Mouse (Mus musculus): Measurements from ENCODE around the gene Trappc6a.

Trappc6a gene

DNA sequence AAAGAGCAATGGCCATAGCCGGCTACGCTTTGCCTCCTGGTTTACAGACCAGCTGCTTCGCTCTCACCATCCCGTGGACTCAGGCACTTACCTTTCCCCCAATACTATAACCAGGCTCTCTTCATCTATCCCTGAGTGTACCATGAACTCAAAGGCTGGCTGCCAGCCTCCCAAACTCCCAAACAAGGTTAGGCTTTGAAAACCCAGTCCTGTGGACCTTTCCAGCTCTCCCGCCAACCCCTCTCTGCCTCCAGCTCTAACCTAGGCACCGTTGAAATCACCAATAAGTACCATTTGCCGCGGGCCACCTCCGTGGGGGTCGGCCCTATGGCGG, 53.2 kb downstream of the Trappc6a start:
- DNase-seq (ENCODE audit: low read depth) = no peak

DNA sequence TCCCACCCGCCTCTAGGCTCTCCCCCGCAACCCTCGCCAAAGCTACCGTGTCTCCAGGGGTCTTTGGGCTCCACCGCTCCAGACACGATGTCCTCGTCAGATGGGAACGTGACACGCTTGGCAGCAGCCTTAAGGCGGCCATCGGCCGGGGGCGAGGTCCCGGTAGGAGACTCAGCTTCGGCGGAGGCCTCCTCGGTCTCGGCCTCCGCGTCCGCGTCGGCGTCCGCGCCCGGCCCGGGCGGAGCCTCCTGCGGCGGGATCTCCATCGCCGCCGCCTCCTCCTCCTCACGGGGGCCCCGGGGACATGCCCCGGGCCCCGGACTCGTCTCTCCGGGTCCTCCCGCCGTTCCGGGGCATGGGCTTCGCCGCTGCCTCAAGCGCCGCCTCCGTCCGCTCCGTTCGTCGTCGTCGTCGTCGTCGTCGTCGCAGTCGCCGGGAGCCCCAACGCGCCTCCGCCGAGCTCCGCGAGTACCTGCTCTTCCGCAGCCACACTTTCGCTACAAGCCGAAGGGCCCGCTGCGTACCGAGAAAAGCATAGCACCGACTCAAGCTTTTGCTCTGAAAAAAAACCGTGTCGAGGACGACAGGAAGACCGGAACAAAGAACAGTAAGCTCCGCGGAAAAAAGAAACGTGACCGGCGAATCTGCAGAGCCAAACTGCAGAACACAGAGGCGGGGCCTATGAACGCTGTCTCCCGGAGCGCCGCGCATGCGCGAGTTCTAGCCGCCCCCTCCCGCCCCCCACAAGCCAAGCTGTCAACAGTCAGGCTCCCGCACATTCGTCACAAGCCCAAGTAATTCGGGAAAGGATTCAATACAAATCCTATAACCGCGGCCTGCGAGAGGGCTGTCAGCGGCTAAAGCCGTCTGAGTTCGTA, 53.8 kb downstream of the Trappc6a start:
- peak; percentile 90 for DNase-seq (ENCODE audit: low read depth)

DNA sequence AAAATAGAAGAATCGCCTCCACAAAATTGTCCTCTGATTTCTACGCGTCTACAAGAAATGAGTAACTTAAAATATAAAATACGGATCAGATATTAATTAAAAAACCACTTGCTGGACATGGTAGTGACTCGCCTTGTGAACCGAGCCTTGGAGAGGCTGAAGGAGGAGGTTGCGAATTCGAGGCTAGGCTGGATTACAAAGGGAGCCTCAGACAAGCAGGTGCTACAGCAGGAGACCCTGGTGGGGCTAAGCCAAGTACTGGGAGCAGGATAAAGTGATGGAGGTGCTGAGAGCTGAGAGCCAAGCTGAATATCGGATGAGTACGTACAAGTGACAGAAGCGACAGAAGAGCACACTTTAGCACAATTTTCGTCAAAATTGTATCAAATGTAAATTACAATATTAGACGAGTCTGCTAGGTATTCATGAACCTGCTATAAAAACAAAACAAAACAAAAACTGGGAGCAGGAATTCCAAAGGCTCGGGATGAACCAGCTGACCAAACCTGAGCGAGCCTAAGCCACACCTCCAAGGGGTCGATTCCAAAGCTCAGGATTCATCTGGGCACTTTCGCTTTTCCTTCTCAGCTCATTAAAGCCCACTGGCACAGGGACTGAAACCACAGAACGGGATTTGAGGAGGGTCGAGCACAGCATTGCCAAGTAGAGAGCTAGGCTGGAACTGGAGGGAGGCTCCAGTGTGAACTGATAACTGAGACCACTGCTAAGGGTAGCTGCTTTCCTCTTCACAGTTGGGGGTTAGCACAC, 54.6 kb downstream of the Trappc6a start, which contains the start of gene Ppp1r37:
Gene Ppp1r37 (minus strand): TSS at position 434 of the 768 bp plus-strand sequence.
- no peak for DNase-seq (ENCODE audit: low read depth)

DNA sequence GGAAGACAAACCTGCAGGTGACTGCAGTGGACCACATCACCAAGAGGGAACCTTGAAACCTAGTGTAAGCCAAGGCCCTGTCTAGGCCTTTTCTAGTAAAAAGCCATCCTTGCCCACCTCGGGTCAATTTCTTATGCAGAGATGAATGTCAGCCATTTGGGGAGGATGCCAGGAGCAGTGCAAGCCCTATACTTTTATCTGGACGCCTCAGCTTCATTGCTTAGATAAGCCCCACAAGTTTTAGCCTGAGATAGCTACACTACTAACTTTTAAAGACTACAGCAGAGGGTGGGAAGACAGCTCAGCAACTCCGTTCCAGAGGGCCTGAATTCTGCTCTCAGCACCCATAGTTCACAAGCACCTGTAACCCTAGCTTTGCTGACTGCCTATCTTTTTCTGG, 55.7 kb downstream of the Trappc6a start:
- DNase-seq (ENCODE audit: low read depth) = peak; percentile 83

DNA sequence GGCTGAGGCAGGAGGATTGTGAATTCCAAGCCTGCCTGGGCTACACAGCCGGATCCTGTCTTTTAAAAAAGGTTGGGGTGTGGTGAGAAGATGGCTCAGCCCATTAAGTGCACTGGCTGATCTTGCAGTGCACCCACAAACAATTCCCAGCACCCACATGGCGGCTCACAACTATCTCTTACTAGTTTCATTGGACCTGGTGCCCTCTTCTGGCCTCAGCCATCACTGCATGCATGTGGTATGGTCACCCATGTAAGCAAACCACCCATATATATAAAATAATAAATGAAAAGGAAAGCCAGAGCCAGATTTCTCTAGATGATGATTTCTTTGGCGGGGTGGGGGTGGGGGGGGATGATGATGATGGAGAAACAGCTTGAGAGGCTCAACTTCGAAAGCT, 56.3 kb downstream of the Trappc6a start:
- DNase-seq (ENCODE audit: low read depth) = no peak
